Mouse (Mus musculus) cerebellum, adult 2 months (tissue): Measurements from ENCODE around the gene Atox1.

Experiments
- CTCF ChIP-seq: fragments of 200-500 bp; IDR thresholded peaks from 2 replicates; pipeline ENCODE4 v1.5.1; 2011; ENCODE audit warnings: low read depth, mild to moderate bottlenecking, control low read depth, low read length, moderate library complexity, borderline replicate concordance; ENCODE audit not compliant: insufficient read depth
- POLR2A ChIP-seq: fragments of 200-500 bp; IDR thresholded peaks from 2 replicates; pipeline ENCODE4 v1.6.1; 2011; ENCODE audit warnings: low read length, control low read depth, borderline replicate concordance; ENCODE audit not compliant: insufficient read depth

DNA sequence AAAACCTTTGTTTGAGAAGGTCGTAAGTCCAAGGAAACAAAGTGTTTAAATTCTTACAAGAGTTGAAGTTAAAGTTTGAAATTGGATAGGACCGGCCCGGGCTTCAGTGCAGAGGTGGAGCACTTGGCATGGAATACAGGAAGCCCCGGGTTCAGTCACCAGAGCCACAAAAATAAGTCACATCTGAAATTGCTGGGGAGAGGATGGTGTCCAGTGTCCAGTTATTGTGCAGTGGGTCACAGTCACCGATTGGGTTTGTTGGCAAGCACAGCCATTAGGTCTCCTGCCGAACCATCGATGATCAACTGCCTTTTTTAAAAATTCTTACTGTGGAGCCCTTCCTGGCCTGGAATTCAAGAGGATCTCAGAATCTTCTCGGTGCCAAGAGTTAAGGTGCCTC is 9.7 kb upstream of the Atox1 start:
- TF ChIP-seq CTCF (no peak), POLR2A (no peak)
